Mouse (Mus musculus): ENCODE results near the gene Calr3. TPM values are rescaled to one million over a fixed set of nuclear protein-coding genes. Genes with fewer than 3 reads are reported as not detected.
A peak's percentile ranks its signal among the peaks of the same experiment; 100 is the strongest.

Gene Calr3
- polyA plus RNA-seq, 1 experiment from 2014 or later: 1.3 TPM

DNA sequence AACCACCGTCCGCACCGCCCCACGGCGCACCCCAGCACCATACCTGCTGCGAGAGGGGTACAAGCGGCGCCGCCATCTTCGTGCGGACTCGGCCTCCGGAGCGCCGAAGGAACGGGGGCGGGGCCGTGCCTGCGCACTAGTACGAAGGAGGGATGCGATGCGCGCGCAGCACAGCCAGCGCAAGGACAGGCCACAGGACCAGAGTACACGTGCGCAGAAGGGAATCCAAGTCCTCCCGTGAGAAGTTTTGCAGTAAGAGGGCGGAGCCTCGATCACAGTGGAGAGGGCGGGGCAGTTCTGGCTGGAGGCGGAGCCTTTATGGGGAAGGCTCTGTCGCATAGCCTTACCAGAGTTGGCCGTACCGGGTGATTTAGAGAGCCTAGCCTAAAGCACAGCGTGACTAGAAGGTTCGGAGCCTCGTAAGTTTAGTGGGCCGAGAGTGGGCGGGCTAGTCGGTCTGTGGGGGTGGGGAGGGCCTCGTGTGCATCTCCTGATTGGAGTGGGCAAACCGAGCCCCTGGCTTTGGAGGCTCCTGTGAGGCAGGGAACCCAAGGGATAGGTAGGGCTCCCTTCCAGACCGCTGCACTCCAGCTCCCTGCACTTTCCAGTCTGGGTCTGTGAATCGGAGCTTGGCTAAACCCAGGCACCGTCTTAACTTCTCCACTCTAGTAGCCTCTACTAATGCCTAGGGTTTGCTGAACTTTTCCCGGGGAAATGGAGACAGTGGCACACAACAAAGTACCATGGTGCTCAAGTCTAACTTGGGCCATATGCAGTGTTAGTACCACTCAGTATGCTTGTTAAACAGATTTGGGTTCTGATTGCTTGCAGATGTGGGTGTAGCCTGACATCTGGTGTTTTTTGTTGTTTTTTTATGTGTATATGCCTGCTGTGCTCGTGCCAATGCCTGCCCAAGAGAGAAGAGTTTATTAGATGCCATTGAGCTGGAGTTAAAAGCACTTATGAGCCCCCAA lies 22.0 kb downstream of the Calr3 start, which contains the start of gene Eps15l1:
Gene Eps15l1, minus strand, starts transcription at position 99 of the 974 bp plus-strand sequence.
- Histone ChIP-seq H3K36me3 (0 out of 2 replicates have a peak, but pooled peaks cover 6% of the 10 kb centered on the region), H3K9ac (peak within 1 kb of the TSS; percentile 91), H3K4me1 (replicated peaks) (peaks cover 43% of the 10 kb centered on the region), H3K9me3 (no peaks in the 10 kb centered on the region), H3K4me2 (peak within 1 kb of the TSS; percentile 69), H3K27ac (peak within 1 kb of the TSS; percentile 92), H3K4me3 (peak within 1 kb of the TSS; percentile 87), H3K27me3 (no peaks in the 10 kb centered on the region)
- under 1% methylated on average over 48 of the region's 48 CpGs for WGBS
- ATAC-seq (ENCODE audit: low FRiP score): peak; percentile 98

DNA sequence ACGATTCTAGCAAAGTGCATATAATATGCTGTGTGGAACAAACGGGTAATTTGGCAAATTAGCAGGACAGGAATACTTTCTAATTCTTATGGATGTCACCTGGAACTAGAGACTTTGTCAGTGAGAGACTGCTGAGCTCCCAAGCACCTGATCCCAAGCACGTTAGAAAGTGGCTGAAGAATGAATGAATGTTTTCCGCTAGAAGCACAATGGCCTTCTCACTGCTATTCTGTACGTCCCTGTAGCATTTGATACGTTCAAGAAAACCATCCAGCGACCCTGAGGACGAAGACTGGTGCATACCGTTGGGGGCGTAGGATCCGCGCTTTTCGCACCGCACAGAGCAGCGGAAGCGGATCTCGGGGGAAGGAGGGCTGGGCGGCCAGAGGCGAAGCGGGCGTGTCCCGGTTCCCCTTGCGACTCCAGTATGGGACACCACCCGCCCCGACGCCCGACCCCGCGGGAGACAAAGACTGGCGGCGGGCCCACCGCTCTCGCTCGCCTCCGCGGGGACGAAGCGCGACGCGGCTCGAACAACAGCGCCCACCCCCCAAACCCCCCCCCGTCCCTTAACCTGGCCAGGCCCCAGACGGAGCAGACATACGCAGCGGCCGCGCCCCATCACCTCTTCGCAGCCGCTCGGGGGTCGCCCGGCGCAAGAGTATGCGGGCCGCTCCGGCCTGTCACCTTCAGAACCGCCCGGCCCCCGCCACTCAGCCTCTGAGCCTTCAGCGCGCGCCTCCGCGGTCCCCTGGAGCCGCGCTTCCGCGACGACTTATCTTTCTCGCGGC lies 22.9 kb downstream of the Calr3 start:
- Histone ChIP-seq H3K36me3 (0 out of 2 replicates have a peak, but pooled peaks cover 6% of the 10 kb centered on the region), H3K4me2 (peak overlapping the region; percentile 69), H3K9me3 (no peaks in the 10 kb centered on the region), H3K4me3 (peak overlapping the region; percentile 87), H3K27ac (peak overlapping the region; percentile 92), H3K4me1 (replicated peaks) (peaks cover 52% of the 10 kb centered on the region), H3K9ac (peak overlapping the region; percentile 91), H3K27me3 (no peaks in the 10 kb centered on the region)
- ATAC-seq (ENCODE audit: low FRiP score): peak; percentile 79
- WGBS: 1% methylated on average over 59 of the region's 73 CpGs

DNA sequence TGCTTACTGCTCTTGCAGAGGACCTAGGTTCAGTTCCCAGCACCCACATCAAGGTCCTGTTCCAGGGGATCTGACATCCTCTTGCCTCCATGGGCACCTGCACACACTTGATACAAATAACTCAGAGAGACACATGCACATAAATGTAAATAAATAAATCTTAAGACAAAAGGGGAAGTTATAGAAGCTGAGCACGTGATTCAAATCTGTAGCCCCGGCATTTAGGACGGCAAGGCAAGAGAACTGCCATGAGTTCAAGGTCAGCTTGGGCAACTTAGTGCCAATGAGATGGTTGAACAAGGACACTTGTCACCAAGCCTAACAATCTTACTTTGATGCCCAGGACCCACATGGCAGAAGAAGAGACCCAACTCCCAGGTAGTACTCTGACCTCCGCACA lies 25.6 kb downstream of the Calr3 start:
- H3K4me2 ChIP-seq: no peak overlapping the region
- H3K4me3 ChIP-seq: no peak overlapping the region
- no peaks in the 10 kb centered on the region for H3K9me3 ChIP-seq
- peaks cover 14% of the 10 kb centered on the region; the same call in 1 of the 2 replicates for H3K36me3 ChIP-seq
- ATAC-seq (ENCODE audit: low FRiP score): no peak
- no peak overlapping the region for H3K9ac ChIP-seq
- H3K27me3 ChIP-seq: no peaks in the 10 kb centered on the region
- 95% methylated on average over 4 of the region's 4 CpGs for WGBS
- peaks cover 74% of the 10 kb centered on the region for H3K4me1 ChIP-seq (replicated peaks)
- H3K27ac ChIP-seq: no peak overlapping the region

DNA sequence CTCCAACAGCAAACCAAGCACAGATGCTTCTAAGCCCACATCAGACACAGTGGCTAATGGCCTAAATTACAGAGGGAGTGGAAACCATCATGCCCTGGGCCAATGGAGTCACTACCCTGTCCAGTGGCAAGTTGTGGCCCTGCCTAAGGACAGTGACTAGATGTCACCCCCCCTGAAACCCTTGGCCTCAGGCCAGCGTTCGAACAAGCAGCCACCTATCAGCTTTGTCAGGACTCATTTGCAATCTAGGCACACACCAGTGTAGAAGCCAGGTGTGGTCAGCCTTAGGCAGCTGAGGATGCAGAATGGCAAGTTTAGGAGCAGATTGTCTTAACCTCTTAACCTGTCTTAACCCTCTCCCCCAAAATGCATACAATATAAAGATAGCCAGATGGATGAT lies 28.4 kb downstream of the Calr3 start:
- Histone ChIP-seq H3K4me1 (replicated peaks) (peaks cover 71% of the 10 kb centered on the region), H3K27me3 (no peaks in the 10 kb centered on the region), H3K4me3 (no peak overlapping the region), H3K4me2 (no peak overlapping the region), H3K9me3 (no peaks in the 10 kb centered on the region), H3K36me3 (peaks cover 18% of the 10 kb centered on the region; the same call in 1 of the 2 replicates), H3K27ac (no peak overlapping the region), H3K9ac (0 out of 2 replicates have a peak overlapping the region, but pooled peaks have one; percentile 26)
- no peak for ATAC-seq (ENCODE audit: low FRiP score)
- WGBS: 84% methylated on average over 2 of the region's 2 CpGs

DNA sequence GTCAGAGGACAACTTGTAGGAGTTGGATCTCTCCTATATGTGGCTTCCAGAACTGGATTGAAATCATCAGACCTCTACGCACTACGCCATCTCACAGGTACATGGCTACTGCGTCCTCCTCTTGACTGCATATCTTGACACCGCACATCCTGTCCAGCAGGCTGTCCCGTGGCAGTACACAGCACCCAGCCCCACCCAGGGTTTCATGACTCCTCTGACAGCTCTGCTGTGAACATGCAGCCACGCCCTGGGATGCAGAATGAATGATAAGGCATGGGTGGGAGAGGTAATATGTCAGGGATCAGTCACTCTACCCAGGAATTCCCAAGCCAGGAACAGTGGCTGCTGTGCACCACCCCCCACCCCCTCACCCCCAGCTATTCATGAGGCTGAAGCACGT lies 29.8 kb downstream of the Calr3 start:
- Histone ChIP-seq H3K36me3 (peaks cover 14% of the 10 kb centered on the region; the same call in 1 of the 2 replicates), H3K4me3 (no peak overlapping the region), H3K9ac (no peak overlapping the region), H3K4me1 (replicated peaks) (peaks cover 67% of the 10 kb centered on the region), H3K4me2 (no peak overlapping the region), H3K27me3 (no peaks in the 10 kb centered on the region), H3K27ac (no peak overlapping the region), H3K9me3 (no peaks in the 10 kb centered on the region)
- no peak for ATAC-seq (ENCODE audit: low FRiP score)
- WGBS: 92% methylated on average over 7 of the region's 7 CpGs

DNA sequence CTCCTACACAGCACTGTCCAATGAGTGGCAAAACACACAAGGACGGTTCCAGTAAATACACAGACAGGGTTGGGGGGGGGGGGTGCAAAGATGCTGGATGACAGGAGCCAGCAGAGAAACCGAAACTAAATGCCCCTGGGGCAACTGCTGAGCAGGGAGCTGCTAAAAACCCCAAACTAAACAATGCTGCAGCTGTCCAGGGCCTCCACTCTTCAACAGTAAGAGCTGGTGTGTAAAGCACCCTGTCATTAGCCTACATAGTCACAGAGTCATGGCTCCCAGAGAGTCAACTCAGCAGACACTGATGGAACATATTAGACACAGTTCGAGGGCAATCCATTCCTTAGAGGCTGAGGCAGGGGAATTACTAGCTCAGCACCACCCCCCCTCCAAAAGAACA lies 34.2 kb downstream of the Calr3 start:
- H3K4me3 ChIP-seq: no peak overlapping the region
- H3K4me2 ChIP-seq: no peak overlapping the region
- H3K27ac ChIP-seq: no peak overlapping the region
- H3K36me3 ChIP-seq: peaks cover 12% of the 10 kb centered on the region; the same call in 1 of the 2 replicates
- no peak overlapping the region for H3K9ac ChIP-seq
- WGBS: 44% methylated on average over 3 of the region's 3 CpGs
- peaks cover 25% of the 10 kb centered on the region for H3K4me1 ChIP-seq (replicated peaks)
- H3K9me3 ChIP-seq: no peaks in the 10 kb centered on the region
- ATAC-seq (ENCODE audit: low FRiP score): no peak
- H3K27me3 ChIP-seq: no peaks in the 10 kb centered on the region

DNA sequence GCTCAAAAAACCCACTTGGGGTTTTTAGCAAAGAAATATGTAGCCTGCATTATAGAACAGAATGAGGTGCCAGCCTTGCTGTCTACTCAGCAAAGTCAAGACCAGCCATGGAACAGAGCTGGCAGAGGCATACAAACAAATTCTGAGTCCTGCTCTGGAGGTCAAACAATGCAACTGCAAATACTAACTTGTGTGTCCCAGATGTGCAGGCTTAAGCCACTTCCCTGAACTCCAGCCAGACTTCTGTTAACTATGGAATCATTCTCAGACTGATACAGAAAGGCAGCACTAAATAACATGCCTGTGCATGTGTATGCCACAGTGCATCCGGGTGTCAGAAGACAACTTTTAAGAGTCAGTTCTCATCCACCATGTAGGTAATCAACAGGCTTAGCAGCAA lies 35.8 kb downstream of the Calr3 start:
- Histone ChIP-seq H3K27me3 (no peaks in the 10 kb centered on the region), H3K4me1 (replicated peaks) (peaks cover 14% of the 10 kb centered on the region), H3K36me3 (0 out of 2 replicates have a peak, but pooled peaks cover 3% of the 10 kb centered on the region), H3K9ac (no peak overlapping the region), H3K27ac (no peak overlapping the region), H3K4me2 (no peak overlapping the region), H3K4me3 (no peak overlapping the region), H3K9me3 (no peaks in the 10 kb centered on the region)
- 96% methylated on average over 1 of the region's 1 CpGs for WGBS
- ATAC-seq (ENCODE audit: low FRiP score): no peak

DNA sequence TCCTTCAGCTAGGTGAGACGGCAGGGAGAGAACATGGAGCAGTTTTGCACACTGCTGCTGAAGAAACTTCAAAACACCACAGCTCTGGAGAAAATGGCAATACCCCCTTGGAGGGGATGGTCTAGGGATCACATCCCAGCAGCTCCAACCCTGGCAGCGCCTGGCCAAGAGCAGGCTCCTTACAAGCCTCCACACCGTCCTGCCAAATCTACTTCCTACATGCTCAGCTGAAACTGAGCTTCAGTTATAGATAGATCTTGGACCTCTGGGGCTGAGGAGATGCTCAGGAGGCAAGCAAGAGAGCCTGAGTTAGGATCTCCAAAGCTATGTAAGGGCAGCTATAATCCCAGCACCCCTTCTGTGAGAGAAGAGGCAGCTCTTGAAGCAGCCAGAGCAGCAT lies 40.7 kb downstream of the Calr3 start:
- no peak for ATAC-seq (ENCODE audit: low FRiP score)
- Histone ChIP-seq H3K27ac (no peak overlapping the region), H3K36me3 (peaks cover 15% of the 10 kb centered on the region), H3K4me1 (replicated peaks) (peaks cover 12% of the 10 kb centered on the region), H3K9ac (no peak overlapping the region), H3K4me2 (no peak overlapping the region), H3K9me3 (no peaks in the 10 kb centered on the region), H3K4me3 (no peak overlapping the region), H3K27me3 (no peaks in the 10 kb centered on the region)
- 95% methylated on average over 3 of the region's 3 CpGs for WGBS

DNA sequence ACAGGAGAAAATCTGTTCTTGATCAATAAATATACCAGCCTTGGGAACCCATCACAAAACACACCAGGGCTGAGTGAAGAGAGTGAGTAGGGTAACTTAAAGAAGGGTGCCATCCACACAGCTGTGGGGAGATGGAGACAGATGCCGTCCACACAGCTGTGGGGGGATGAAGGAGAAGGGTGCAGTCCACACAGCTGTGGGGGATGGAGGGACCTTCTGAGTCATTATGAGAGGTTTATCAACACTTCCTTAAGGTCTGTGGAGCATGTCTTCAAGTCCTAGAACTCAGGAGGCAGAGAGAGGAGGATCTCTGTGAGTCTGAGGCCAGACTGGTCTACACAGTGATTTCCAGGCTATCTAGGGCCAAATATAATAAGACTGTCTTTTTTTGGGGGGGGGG lies 42.3 kb downstream of the Calr3 start:
- 79% methylated on average over 1 of the region's 1 CpGs for WGBS
- no peak overlapping the region for H3K27ac ChIP-seq
- H3K27me3 ChIP-seq: no peaks in the 10 kb centered on the region
- H3K9me3 ChIP-seq: no peaks in the 10 kb centered on the region
- no peak overlapping the region for H3K4me3 ChIP-seq
- no peak overlapping the region for H3K9ac ChIP-seq
- ATAC-seq (ENCODE audit: low FRiP score): no peak
- peaks cover 12% of the 10 kb centered on the region for H3K4me1 ChIP-seq (replicated peaks)
- H3K36me3 ChIP-seq: peaks cover 30% of the 10 kb centered on the region
- no peak overlapping the region for H3K4me2 ChIP-seq

DNA sequence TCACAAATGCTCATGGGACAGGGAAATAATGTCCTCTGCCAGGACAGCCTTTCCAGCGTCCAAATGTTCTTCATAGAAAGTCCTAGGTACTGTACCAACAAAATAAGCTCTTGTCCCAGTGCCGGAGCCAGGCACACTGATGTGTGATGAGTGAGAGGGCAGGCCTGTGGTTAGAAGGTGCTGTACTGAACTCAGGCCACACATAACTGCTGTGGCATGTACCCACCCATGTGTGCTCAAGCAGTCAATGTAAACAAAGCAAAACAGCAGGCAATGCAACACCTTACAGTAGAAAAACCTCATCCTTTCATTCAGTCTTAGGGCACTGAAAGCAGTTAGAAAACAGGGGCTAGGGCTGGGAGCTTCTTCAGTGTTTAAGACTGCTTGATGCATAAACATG lies 57.9 kb downstream of the Calr3 start:
- peaks cover 98% of the 10 kb centered on the region for H3K36me3 ChIP-seq
- H3K9ac ChIP-seq: no peak overlapping the region
- 95% methylated on average over 2 of the region's 2 CpGs for WGBS
- no peak overlapping the region for H3K4me2 ChIP-seq
- no peak overlapping the region for H3K4me3 ChIP-seq
- no peaks in the 10 kb centered on the region for H3K9me3 ChIP-seq
- no peak overlapping the region for H3K27ac ChIP-seq
- ATAC-seq (ENCODE audit: low FRiP score): no peak
- H3K27me3 ChIP-seq: no peaks in the 10 kb centered on the region
- H3K4me1 ChIP-seq (replicated peaks): no peaks in the 10 kb centered on the region

DNA sequence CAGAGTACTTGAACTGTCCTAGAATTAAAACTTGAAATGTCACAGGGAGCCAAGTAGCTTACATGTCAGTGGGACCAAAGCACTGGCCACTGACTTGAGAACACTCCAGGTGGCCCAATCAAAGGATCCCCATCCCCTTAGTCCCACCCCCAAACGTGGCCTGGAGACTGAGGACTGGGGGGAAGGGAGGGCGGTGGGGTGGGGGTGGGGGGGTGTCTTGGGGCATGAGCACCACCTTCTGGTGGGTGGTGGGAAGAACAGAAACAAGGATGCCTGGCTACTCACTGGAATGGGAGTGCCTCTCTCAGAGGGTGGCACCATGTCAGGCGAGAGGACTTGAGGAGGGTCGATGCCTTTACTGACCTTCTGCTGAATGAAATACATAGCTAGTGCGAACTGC lies 61.3 kb downstream of the Calr3 start:
- H3K9me3 ChIP-seq: no peaks in the 10 kb centered on the region
- H3K9ac ChIP-seq: no peak overlapping the region
- no peak overlapping the region for H3K27ac ChIP-seq
- ATAC-seq (ENCODE audit: low FRiP score): no peak
- no peak overlapping the region for H3K4me2 ChIP-seq
- H3K27me3 ChIP-seq: no peaks in the 10 kb centered on the region
- 58% methylated on average over 5 of the region's 5 CpGs for WGBS
- no peak overlapping the region for H3K4me3 ChIP-seq
- no peaks in the 10 kb centered on the region for H3K4me1 ChIP-seq (replicated peaks)
- peaks cover 99% of the 10 kb centered on the region for H3K36me3 ChIP-seq

DNA sequence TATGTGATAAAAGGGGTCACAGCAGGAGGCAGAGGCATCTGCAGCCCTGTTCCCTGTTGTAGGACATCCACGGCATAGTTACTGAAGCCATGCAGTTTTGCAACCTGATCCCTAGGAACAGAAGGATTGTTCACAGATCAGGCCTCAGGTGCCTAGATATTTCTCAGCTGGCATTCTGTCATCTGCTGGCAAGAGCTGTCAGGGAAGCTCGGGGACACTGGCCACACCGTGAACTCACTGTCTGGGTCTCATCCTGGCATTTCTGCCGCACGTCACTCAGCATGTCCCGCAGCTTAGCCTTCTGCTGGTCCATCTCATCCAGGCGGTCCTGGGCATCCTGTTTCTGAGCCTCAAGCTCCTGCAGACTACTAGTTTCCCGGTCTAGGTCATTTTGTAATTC lies 63.0 kb downstream of the Calr3 start:
- peaks cover 99% of the 10 kb centered on the region for H3K36me3 ChIP-seq
- no peaks in the 10 kb centered on the region for H3K9me3 ChIP-seq
- no peaks in the 10 kb centered on the region for H3K27me3 ChIP-seq
- no peak overlapping the region for H3K9ac ChIP-seq
- ATAC-seq (ENCODE audit: low FRiP score): no peak
- 93% methylated on average over 8 of the region's 8 CpGs for WGBS
- no peak overlapping the region for H3K4me2 ChIP-seq
- no peak overlapping the region for H3K4me3 ChIP-seq
- no peaks in the 10 kb centered on the region for H3K4me1 ChIP-seq (replicated peaks)
- H3K27ac ChIP-seq: no peak overlapping the region

Measured in hindbrain, embryonic 13.5 days (tissue).